Mouse (Mus musculus): ENCODE measurements around the gene 9330182L06Rik. TPM values are rescaled to one million over a fixed set of nuclear protein-coding genes. Genes with fewer than 3 reads are reported as not detected.
A peak's percentile ranks its signal among the peaks of the same experiment; 100 is the strongest.

Gene 9330182L06Rik
- polyA plus RNA-seq, 1 experiment from 2014 or later: 24.5 TPM

DNA sequence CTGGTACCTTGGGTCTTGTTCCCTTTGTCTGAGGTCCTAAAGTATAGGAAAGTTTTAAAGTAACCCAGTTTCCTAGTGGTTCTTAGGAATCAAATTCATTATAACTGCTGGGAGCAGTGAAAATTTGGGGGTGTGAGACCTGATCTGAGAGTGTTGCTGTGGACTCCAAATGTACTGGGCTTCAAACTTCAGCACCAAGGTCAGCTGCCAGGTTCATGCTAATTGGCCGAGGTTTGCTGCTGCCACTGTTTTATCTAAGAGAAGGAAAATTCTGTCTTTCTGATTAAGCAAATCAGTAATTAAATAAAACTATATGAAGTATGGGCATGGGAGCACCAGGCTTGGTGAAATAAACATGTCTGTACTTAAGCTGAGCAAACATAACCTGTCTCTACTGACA is 180.2 kb downstream of the 9330182L06Rik start:
- H3K9ac ChIP-seq (ENCODE audit: low read depth, low read length): no peak overlapping the region
- H3K36me3 ChIP-seq (ENCODE audit: control insufficient read depth, insufficient read depth, low read length): no peaks in the 10 kb centered on the region
- 15% methylated on average over 1 of the region's 1 CpGs for WGBS
- no peak overlapping the region for H3K27ac ChIP-seq (ENCODE audit: low read length)
- ATAC-seq: no peak
- no peaks in the 10 kb centered on the region for H3K27me3 ChIP-seq (ENCODE audit: control insufficient read depth, insufficient read depth, low read depth, low read length)
- no peak overlapping the region for H3K4me3 ChIP-seq (ENCODE audit: low read depth, low read length)
- H3K9me3 ChIP-seq (replicated peaks; ENCODE audit: control insufficient read depth, low read length, poor library complexity, severe bottlenecking): no peaks in the 10 kb centered on the region
- H3K4me1 ChIP-seq (ENCODE audit: control insufficient read depth, insufficient read depth, low read length): no peaks in the 10 kb centered on the region
- H3K4me2 ChIP-seq (ENCODE audit: low read length): no peak overlapping the region

DNA sequence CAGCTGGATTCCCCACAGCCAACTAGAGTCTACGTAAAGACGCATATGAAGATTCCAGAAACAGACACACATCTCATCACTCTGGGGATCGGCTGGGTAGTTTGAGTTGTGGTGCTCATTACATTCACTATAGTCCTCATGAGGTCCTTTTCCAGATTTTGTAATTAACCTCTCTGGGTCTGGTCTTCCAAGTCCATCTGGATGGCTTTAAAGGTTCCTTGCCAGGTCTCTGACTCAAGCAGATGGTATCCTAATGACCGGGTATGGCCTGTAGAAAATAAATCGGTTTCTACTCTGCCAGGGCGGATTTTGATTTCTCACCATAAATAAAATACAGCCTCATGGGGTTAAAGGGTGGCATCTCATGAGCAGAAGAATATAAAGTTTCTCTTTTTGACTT is 183.0 kb downstream of the 9330182L06Rik start:
- 88% methylated on average over 6 of the region's 6 CpGs for WGBS
- Histone ChIP-seq H3K36me3 (ENCODE audit: control insufficient read depth, insufficient read depth, low read length) (no peaks in the 10 kb centered on the region), H3K9me3 (replicated peaks; ENCODE audit: control insufficient read depth, low read length, poor library complexity, severe bottlenecking) (no peaks in the 10 kb centered on the region), H3K27me3 (ENCODE audit: control insufficient read depth, insufficient read depth, low read depth, low read length) (no peaks in the 10 kb centered on the region), H3K4me2 (ENCODE audit: low read length) (no peak overlapping the region), H3K4me1 (ENCODE audit: control insufficient read depth, insufficient read depth, low read length) (no peaks in the 10 kb centered on the region), H3K4me3 (ENCODE audit: low read depth, low read length) (no peak overlapping the region), H3K27ac (ENCODE audit: low read length) (no peak overlapping the region), H3K9ac (ENCODE audit: low read depth, low read length) (no peak overlapping the region)
- ATAC-seq: no peak

GRCm38 (mm10) chr5:9449570-9449969 is 183.7 kb downstream of the 9330182L06Rik start:
- Histone ChIP-seq H3K27ac (ENCODE audit: low read length) (no peak overlapping the region), H3K27me3 (ENCODE audit: control insufficient read depth, insufficient read depth, low read depth, low read length) (no peaks in the 10 kb centered on the region), H3K4me3 (ENCODE audit: low read depth, low read length) (no peak overlapping the region), H3K4me2 (ENCODE audit: low read length) (no peak overlapping the region), H3K9me3 (replicated peaks; ENCODE audit: control insufficient read depth, low read length, poor library complexity, severe bottlenecking) (no peaks in the 10 kb centered on the region), H3K36me3 (ENCODE audit: control insufficient read depth, insufficient read depth, low read length) (no peaks in the 10 kb centered on the region), H3K4me1 (ENCODE audit: control insufficient read depth, insufficient read depth, low read length) (no peaks in the 10 kb centered on the region), H3K9ac (ENCODE audit: low read depth, low read length) (no peak overlapping the region)
- ATAC-seq: peak; percentile 68; the same call in 1 of the 2 replicates
- WGBS: 42% methylated on average over 5 of the region's 5 CpGs

GRCm38 (mm10) chr5:9453298-9453697 is 187.4 kb downstream of the 9330182L06Rik start:
- Histone ChIP-seq H3K9ac (ENCODE audit: low read depth, low read length) (no peak overlapping the region), H3K4me1 (ENCODE audit: control insufficient read depth, insufficient read depth, low read length) (no peaks in the 10 kb centered on the region), H3K4me2 (ENCODE audit: low read length) (no peak overlapping the region), H3K9me3 (replicated peaks; ENCODE audit: control insufficient read depth, low read length, poor library complexity, severe bottlenecking) (no peaks in the 10 kb centered on the region), H3K27ac (ENCODE audit: low read length) (no peak overlapping the region), H3K36me3 (ENCODE audit: control insufficient read depth, insufficient read depth, low read length) (no peaks in the 10 kb centered on the region), H3K4me3 (ENCODE audit: low read depth, low read length) (no peak overlapping the region), H3K27me3 (ENCODE audit: control insufficient read depth, insufficient read depth, low read depth, low read length) (no peaks in the 10 kb centered on the region)
- 88% methylated on average over 2 of the region's 2 CpGs for WGBS
- no peak for ATAC-seq

GRCm38 (mm10) chr5:9477587-9477986 is 211.7 kb downstream of the 9330182L06Rik start:
- H3K4me1 ChIP-seq (ENCODE audit: control insufficient read depth, insufficient read depth, low read length): no peaks in the 10 kb centered on the region
- no peak for ATAC-seq
- 94% methylated on average over 3 of the region's 3 CpGs for WGBS
- H3K27me3 ChIP-seq (ENCODE audit: control insufficient read depth, insufficient read depth, low read depth, low read length): no peaks in the 10 kb centered on the region
- no peak overlapping the region for H3K4me3 ChIP-seq (ENCODE audit: low read depth, low read length)
- H3K9me3 ChIP-seq (replicated peaks; ENCODE audit: control insufficient read depth, low read length, poor library complexity, severe bottlenecking): no peaks in the 10 kb centered on the region
- no peak overlapping the region for H3K9ac ChIP-seq (ENCODE audit: low read depth, low read length)
- H3K4me2 ChIP-seq (ENCODE audit: low read length): no peak overlapping the region
- no peaks in the 10 kb centered on the region for H3K36me3 ChIP-seq (ENCODE audit: control insufficient read depth, insufficient read depth, low read length)
- H3K27ac ChIP-seq (ENCODE audit: low read length): no peak overlapping the region

DNA sequence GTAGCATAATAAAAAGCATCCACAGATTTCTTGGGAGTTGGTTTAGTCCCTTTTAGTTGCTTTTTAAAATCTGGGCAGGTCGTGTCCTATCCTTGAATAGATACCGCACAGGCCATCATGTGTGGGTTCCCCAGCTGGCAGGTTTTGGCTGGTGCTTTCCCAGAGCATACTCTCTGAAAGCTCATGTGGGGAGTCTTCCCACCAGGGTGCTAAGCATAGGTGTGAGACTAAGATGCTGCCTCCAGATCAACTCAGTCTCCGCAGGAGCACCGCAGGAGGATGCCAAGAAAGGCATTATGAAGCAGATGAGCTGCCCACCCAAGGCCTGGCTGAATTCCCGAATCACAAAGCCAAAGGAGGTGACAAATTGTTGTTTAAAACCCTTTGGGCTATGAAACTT is 229.5 kb downstream of the 9330182L06Rik start:
- ATAC-seq: no peak

DNA sequence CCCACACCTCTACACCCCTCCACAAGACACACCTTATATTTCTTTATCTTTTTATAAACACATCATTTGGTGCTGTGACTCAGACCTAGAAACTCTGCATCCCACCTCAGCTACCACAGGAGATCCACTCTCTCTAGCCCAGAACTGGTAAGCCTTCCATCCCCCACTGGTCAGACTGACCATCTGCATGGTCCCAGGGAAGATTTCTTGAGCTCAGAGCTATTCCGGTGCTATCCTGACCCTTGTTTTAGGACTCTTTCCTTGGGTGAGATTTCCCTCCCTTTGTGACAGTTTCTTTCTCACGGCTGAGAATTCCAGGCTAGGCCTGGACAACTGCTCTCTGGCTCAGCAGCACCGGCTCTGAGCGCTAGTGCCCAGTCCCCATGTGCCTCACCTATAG is 231.3 kb downstream of the 9330182L06Rik start:
- Histone ChIP-seq H3K27me3 (ENCODE audit: control insufficient read depth, insufficient read depth, low read depth, low read length) (no peaks in the 10 kb centered on the region), H3K27ac (ENCODE audit: low read length) (no peak overlapping the region), H3K9ac (ENCODE audit: low read depth, low read length) (no peak overlapping the region), H3K4me2 (ENCODE audit: low read length) (no peak overlapping the region), H3K4me1 (ENCODE audit: control insufficient read depth, insufficient read depth, low read length) (no peaks in the 10 kb centered on the region), H3K4me3 (ENCODE audit: low read depth, low read length) (no peak overlapping the region), H3K9me3 (replicated peaks; ENCODE audit: control insufficient read depth, low read length, poor library complexity, severe bottlenecking) (no peaks in the 10 kb centered on the region), H3K36me3 (ENCODE audit: control insufficient read depth, insufficient read depth, low read length) (no peaks in the 10 kb centered on the region)
- 79% methylated on average over 4 of the region's 4 CpGs for WGBS
- no peak for ATAC-seq

More for the DNA sequence above, 229.5 kb downstream of the 9330182L06Rik start:
- H3K36me3 ChIP-seq (ENCODE audit: control insufficient read depth, insufficient read depth, low read length): no peaks in the 10 kb centered on the region
- no peaks in the 10 kb centered on the region for H3K27me3 ChIP-seq (ENCODE audit: control insufficient read depth, insufficient read depth, low read depth, low read length)
- H3K4me1 ChIP-seq (ENCODE audit: control insufficient read depth, insufficient read depth, low read length): no peaks in the 10 kb centered on the region
- no peak overlapping the region for H3K9ac ChIP-seq (ENCODE audit: low read depth, low read length)
- H3K9me3 ChIP-seq (replicated peaks; ENCODE audit: control insufficient read depth, low read length, poor library complexity, severe bottlenecking): no peaks in the 10 kb centered on the region
- H3K27ac ChIP-seq (ENCODE audit: low read length): no peak overlapping the region
- WGBS: 20% methylated on average over 5 of the region's 5 CpGs
- H3K4me3 ChIP-seq (ENCODE audit: low read depth, low read length): no peak overlapping the region
- H3K4me2 ChIP-seq (ENCODE audit: low read length): no peak overlapping the region

DNA sequence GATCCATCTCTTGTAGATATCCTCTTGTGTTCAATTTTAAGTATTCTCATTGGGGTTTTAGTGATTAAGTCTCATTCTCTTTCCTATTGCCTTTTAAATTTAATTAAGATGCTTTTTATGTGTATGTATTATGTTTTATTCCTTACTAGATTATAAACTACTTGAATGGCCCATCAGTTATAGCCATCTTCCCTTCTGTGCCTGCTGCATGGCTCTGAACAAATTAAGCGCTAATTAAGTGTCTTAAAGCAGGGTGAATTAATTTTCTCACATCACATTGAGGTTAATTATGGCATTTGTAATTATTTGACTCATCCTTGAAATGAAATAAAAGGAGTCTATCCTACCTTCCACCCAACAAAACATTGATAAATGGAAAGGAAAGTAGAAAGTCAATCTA is 245.1 kb downstream of the 9330182L06Rik start:
- ATAC-seq: no peak

GRCm38 (mm10) chr5:9525507-9525906 is 259.6 kb downstream of the 9330182L06Rik start:
- 93% methylated on average over 4 of the region's 4 CpGs for WGBS
- Histone ChIP-seq H3K4me1 (ENCODE audit: control insufficient read depth, insufficient read depth, low read length) (no peaks in the 10 kb centered on the region), H3K4me2 (ENCODE audit: low read length) (no peak overlapping the region), H3K36me3 (ENCODE audit: control insufficient read depth, insufficient read depth, low read length) (no peaks in the 10 kb centered on the region), H3K27ac (ENCODE audit: low read length) (no peak overlapping the region), H3K9ac (ENCODE audit: low read depth, low read length) (no peak overlapping the region), H3K9me3 (replicated peaks; ENCODE audit: control insufficient read depth, low read length, poor library complexity, severe bottlenecking) (no peaks in the 10 kb centered on the region), H3K4me3 (ENCODE audit: low read depth, low read length) (no peak overlapping the region), H3K27me3 (ENCODE audit: control insufficient read depth, insufficient read depth, low read depth, low read length) (no peaks in the 10 kb centered on the region)
- no peak for ATAC-seq

More for the DNA sequence above, 245.1 kb downstream of the 9330182L06Rik start:
- peaks cover 6% of the 10 kb centered on the region for H3K36me3 ChIP-seq (ENCODE audit: control insufficient read depth, insufficient read depth, low read length)
- H3K4me3 ChIP-seq (ENCODE audit: low read depth, low read length): no peak overlapping the region
- H3K9ac ChIP-seq (ENCODE audit: low read depth, low read length): no peak overlapping the region
- H3K27me3 ChIP-seq (ENCODE audit: control insufficient read depth, insufficient read depth, low read depth, low read length): no peaks in the 10 kb centered on the region
- H3K27ac ChIP-seq (ENCODE audit: low read length): no peak overlapping the region
- H3K4me2 ChIP-seq (ENCODE audit: low read length): no peak overlapping the region
- WGBS: 95% methylated on average over 1 of the region's 1 CpGs
- peaks cover 3% of the 10 kb centered on the region; the same call in 1 of the 2 replicates for H3K9me3 ChIP-seq (replicated peaks; ENCODE audit: control insufficient read depth, low read length, poor library complexity, severe bottlenecking)
- no peaks in the 10 kb centered on the region for H3K4me1 ChIP-seq (ENCODE audit: control insufficient read depth, insufficient read depth, low read length)

Data from midbrain, embryonic 16.5 days (tissue).